Mouse (Mus musculus): ENCODE data around the gene Tomm5.
"Not testable (repeated sequence)": the region's sequence is repeated elsewhere in the genome, so short reads cannot be mapped to it uniquely, and the experiment has no call there.

The Tomm5 gene

DNA sequence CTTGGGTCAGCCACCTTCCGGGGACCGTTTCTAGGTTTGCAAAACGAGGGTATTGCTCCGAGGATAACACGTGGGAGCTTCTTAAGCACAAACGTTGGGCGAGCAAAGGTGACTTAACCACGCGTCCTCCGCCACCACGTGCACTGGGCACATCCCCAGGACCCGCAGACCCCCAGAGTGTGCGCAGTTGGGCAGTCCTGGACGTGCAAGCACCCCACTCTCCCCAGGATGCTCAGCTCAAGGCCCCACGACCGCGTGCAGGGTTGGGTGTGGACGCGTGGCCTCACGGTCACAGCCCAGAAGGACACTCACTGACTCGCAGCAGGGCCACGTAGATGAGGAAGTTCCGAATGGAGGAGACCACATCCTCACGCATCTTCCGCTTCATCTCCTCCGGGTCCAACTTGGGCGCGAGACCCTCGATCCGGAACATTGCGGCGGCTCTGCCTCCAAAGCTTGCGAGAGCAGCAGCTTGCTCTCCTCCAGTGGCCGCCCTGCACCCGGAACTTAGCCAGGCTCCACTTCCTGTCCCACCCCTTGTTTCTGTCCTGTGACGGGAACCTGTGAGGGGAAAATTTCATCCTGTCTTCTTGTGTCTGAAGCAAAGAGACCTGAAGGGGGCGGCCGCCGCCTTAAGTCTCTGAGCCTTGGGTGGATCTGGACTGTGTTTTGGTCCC lies at the start of gene Tomm5:
Tomm5 (minus strand) TSS at position 514 of the 677 bp plus-strand sequence.
- peak; percentile 85 to 86 for DNase-seq (ENCODE audit: low spot score in 2 of 2)

DNA sequence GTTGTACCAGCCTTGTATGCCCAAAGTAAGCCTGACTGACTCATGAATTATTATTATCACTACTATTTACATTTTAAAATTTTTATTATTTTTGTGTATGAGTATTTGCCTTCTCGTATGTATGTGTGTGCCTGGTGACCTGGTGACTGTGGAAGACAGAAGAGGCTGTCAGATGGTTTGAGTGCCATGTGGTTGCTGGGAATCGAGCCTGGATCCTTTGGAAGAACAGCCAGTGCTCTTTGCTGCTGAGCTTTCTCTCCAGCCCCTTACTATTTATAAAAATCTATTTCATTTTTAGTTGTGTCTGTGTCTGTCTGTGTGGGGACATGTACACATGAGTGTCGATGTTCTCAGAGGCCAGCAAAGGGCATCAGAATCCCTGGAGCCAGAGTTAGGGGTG lies 48.5 kb upstream of the Tomm5 start:
- DNase-seq (ENCODE audit: low spot score in 2 of 2), result no peak

DNA sequence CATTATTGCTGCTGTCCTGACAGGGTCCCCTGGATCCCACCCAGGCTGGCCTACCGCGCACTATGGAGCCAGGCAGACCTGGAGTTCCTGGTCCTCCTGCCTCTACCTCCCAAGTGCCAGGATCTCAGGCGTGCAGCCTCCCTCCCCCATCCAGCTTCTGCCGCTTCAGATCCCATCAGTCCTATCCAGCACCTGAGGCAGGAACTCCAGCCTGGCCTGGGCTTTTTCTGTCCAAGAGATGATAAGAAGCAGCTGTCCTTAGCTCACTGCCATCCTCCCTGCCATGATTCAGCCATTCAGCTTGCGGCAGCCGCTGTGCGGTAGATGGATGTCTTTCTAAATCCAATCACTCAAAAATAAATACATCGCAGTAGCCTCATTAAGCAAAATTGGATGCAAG lies 35.1 kb upstream of the Tomm5 start:
- DNase-seq (ENCODE audit: low spot score in 2 of 2), result peak in 1 of 2 experiments; percentile 5

DNA sequence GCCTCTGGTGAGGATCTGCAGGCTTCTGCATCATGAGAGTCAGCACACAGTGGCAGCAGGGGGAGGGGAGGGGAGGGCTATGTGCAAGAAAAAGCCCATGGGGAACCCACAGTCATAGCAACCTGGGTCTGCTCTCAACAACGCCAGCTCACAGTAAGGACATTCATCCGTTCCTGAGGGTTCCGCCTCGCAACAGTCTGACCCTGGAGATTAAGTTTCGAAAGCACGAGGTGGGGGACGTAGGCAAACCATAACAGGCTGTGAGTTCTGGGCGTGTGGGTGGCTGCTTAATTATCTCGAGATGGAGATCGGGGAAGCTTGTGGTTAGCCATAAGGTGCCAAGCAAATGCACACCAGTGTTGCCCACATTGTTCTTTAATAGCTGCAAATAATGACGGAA lies 34.5 kb upstream of the Tomm5 start:
- DNase-seq (ENCODE audit: low spot score in 2 of 2), result no peak

DNA sequence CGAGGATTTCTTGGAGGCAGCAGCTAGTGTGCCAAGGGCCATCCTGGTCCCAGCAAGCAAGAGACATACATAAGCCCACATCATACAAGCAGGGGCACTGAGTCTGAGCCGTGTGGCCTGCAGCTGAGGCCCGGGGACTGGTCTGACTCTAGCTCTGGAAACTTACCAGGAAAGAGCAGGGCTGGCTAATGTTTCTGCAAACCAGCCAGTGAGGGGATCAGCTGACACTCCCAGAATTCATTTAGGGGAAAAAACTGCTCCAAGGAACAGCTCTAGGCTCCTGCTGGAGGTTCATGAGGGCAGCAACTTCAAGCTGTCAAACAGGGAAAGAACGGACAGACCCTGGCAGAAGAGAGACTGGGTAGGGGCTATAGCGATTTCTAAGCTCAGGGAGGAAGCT lies 33.9 kb upstream of the Tomm5 start:
- no peak for DNase-seq (ENCODE audit: low spot score in 2 of 2)

DNA sequence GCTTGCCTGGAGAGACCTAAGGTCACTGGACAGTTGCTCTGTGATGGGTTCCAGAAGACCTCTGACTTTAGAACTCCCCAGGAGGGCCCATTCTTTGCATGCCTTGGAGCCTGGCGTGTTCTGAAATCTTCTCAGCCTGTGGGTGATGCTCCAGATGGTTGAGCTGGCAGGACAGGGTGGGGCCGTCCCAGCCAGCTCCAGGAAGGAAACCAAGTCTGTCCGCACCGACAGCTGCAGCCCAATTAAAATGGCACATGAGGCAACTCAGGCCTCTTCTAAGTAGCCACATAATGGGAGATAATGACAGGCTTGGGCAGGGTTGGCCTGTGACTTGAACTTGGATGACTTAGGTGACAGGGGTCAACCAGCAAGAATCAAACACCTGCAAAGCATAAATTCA lies 29.7 kb upstream of the Tomm5 start:
- no peak for DNase-seq (ENCODE audit: low spot score in 2 of 2)

DNA sequence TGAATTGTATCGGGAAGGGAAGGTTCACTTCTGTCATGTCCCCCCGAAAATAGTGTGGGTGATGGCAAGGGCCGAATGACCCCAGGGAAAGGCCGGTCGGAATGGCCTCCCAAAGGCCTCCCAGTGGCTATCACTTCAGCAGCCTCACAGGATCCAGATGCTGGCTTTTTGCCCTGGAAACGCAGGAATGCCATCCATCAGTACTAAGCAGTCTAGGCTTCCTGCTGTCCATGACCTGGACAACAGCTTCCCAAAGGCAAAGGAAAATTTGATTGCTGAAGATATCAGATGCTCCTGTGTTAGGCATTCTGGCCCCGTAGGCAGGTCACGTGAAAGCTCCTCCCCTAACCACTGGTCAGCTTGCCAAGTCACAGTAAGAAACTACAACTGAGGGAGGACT lies 26.6 kb upstream of the Tomm5 start:
- DNase-seq (ENCODE audit: low spot score in 2 of 2), result no peak

DNA sequence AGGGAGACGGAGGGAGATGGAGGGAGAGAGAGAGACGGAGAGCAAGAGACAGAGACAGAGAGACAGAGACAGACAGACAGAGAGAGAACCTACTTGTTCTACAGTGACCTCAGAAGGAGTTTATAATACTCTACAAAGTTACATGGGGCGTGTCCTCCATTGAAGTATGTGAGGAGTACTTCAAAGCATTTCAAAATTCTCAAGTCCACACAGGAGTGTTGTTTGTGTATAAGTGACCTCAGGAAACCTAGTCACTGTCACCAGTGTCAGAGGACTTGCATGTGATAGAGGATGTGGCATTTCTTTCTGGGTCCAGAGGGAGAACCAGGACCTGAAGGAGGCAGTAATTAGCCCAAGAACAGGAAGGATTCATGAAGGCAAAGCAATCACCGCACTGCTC lies 23.1 kb upstream of the Tomm5 start:
- no peak for DNase-seq (ENCODE audit: low spot score in 2 of 2)

DNA sequence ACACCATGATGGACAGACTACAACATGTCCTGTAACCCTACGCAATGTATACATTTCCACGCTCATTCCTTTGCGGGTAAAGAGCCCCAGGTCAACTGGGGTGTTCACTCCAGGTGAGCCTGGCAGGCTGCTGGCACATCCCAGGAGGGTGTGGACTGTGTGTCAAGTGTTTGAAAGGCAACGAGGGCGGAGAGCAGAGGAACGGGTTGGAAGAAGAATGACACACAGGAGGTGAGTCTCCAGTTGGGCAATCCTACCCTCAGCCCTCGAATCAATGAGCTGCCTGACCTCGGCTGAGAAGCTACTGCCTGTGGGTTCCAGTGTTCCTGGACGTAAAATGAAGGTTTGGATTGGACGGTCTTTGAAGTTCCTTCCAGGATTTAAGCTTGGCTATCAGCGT lies 13.4 kb upstream of the Tomm5 start:
- no peak for DNase-seq (ENCODE audit: low spot score in 2 of 2)

DNA sequence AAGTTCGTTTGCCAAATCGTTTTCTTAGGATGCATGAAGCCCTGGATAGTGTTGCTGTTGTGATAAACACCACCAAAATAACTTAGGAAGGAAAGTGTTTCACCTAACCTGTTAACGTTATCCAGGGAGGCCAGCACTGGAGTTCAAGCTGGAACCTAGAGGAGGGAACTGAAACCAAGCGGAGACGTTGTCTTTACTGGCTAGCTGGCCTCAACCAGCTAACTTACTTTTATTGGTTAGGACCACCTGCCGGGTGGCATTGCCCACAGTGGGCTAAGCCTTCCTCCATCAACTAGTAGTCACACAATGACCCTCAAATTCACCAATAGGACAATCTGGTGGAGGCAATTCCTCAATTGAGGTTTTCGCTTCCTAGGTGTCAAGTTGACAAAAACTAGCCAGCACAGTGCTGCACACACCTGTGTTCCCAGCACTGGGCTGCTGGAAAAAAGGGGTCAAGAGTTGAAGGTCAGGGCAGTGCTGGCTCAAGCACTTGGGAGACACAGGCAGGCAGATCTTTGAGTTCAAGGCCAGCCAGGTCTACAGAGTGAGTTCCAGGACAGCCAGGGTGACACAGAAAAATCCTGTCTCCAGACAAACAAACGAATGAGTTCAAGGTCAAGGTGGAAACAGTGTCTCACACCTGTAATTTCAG lies 669 bp upstream of the Tomm5 start:
- no peak for DNase-seq (ENCODE audit: low spot score in 2 of 2)

DNA sequence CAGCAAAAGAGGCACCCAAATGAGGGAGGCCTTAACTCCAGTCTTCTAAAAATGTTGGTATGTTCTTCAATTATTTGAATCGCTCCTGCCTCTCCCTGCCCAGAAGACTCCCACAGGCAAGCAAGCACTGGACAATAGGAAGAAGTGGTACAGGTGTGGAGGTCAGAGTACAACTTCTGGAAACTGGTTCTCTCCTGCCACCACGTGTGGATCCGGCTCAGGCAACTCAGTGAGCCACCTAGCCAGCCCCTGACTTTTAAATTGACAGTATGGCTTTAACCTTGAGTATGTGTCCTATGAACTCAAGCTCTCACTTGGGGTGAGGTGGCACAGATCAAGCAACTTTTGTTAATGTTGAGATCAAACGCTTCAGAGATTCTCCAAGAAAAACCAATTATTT lies 848 bp downstream of the Tomm5 start:
- no peak for DNase-seq (ENCODE audit: low spot score in 2 of 2)

DNA sequence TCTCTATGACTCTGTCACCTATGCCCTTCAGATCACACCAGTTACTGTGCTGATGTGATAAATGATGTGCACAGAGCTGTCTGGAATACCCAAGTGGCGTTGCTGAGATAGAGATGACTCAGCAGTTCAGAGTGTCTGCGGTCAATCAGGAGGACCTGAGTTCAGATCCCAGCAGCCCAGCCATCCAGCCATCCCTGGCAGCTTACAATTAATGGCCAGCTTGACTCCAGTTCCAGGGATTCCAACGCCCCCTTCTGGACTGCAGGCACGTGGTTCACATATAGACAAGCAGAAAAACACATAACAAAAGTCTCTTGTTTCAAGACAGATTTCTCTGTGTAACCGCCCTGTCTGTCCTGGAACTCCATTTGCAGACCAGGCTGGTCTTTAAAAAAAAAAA lies 1.5 kb downstream of the Tomm5 start:
- no peak for DNase-seq (ENCODE audit: low spot score in 2 of 2)

DNA sequence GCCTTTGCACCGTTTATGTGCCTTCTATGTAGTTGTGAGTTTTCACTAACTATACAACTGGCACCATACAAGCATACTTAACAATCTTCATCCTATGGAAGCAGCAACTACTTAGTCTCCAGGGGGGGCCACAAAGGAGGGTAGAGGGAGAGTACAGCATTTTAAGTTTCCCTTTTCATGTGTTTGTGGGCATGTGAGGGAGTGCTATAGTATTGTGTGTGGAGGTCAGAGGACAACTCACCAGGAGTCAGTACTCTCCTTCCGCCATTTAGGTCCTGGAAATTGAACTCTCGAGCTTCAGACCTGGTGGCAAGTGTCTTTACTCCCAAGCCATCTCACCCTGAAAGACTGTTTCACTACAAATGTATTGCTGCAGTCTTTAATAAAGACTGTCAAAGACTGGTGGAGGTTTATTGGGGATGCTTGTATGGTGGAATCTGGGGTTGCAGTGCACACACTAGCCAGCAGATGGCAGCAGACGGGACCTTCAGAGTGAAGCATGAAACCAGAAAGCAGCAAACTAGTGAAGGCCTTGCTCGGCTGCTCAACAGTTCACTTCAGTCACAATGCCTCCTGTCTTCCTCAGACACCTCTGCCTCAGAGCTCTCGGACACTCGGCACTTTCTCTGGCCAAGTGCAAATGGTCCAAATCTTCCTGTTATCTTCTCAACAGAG lies 10.6 kb downstream of the Tomm5 start:
- peak; percentile 34 to 68 for DNase-seq (ENCODE audit: low spot score in 2 of 2)

DNA sequence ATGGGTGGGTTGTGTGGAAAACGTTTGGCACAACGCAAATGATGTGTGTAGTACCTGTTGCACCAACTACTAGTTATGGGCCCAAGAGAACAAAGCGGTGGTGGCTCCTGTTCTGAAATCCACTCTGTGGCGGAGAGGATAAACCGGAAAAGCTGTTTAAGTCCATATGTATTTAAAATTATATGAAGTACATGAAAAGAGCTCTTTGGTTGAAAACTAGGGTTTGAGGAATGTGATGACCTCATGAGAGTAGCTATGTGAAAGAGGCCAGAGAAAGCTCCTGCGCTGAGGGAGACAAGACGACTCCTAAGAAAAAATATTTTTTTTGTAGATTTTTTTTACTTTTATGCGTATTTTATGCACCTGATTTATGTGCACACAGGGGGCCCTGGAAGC lies 23.0 kb downstream of the Tomm5 start:
- DNase-seq (ENCODE audit: low spot score in 2 of 2), result no peak

DNA sequence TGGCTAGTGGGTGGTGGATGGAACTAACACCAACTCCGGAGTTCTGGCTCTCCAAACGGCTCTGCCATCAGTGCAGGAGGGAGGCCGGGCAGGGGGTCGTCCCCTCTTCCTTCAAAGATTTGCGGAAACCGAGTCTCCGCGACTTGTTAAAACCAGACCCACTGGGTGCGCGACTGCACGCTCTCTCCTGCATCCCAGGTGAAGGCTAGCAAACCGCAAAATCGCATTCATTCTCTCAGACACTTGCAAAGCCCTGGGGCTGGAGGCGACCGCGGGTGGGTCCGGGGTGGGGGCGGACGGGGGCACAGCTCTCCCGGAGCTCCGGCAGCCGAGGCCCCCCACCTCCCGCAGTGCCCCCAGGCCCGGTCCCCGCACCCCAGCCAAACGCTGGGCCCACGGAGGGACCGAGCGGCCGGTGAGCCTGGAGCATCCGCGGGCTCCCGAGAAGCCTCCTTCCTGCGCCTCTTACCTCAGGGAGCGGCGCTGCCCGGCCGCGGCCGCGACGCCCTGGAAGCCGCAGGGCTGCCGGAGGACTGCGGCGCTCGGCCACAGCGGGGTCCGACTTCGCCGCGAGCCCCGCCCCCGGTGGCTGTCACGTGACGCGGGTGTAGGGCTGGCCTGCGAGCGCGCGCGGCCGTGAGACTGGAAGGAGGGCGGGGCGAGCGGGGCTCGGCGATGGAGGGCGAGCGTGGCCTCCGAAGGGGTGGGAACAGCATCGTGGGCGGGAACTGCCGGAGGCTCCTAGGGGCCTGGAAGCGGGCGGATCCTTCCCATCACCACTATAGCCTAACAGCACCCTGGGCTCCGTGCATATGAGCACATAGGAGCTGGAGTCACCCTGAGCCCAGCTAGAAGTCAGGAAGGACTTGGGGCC lies 23.7 kb downstream of the Tomm5 start, which contains the start of gene Fbxo10:
Fbxo10 (minus strand) TSS at position 584 of the 874 bp plus-strand sequence.
- peak; percentile 70 to 85 for DNase-seq (ENCODE audit: low spot score in 2 of 2)

DNA sequence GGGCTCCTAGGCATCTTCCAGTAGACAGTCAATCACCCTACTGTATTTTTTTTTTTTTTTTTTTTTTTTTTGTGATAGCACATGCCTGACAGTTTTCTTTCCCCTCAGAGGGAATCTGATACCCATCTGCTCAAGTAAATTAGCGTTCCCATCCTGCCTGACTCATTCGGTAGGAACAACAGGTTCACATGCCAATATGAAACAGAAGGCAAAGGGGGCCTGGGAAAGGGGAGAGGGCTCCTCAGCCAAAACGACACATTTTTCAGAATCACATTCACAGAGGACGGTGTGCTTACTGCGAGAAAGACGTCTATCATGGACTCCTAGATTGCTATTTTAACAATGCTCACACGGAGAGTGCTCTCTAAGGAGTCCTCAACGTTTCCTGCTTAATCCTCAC lies 24.4 kb downstream of the Tomm5 start:
- no peak for DNase-seq (ENCODE audit: low spot score in 2 of 2)

DNA sequence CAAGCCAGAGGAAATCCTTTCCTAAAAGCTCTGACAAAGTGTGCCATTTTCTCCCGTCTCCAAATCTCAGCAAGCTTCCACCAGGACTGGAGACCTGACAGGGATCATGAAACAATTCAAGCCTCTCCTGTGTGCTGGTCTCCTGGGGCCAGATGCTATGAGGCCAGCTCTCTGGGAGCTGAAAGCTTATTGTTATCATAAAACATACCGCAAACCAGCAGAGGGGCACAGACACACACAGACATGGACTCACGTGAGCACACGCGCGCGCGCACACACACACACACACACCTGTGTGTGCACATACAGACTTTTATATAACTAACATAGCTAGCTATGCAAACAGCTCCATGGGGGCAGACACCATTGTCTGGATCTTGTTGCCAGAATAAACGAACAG lies 25.0 kb downstream of the Tomm5 start:
- no peak for DNase-seq (ENCODE audit: low spot score in 2 of 2)

DNA sequence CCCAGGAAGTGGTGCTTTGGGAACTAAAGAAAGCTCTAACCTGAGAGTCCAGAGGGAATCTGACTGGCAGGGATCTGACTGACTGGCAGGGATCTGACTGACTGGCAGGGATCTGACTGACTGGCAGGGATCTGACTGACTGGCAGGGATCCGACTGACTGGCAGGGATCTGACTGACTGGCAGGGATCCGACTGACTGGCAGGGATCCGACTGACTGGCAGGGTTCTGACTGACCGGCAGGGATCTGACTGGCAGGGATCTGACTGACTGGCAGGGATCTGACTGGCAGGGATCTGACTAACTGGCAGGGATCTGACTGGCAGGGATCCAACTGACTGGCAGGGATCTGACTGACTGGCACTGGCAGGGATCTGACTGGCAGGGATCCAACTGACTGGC lies 26.9 kb downstream of the Tomm5 start:
- DNase-seq (ENCODE audit: low spot score in 2 of 2), result not testable (repeated sequence)

DNA sequence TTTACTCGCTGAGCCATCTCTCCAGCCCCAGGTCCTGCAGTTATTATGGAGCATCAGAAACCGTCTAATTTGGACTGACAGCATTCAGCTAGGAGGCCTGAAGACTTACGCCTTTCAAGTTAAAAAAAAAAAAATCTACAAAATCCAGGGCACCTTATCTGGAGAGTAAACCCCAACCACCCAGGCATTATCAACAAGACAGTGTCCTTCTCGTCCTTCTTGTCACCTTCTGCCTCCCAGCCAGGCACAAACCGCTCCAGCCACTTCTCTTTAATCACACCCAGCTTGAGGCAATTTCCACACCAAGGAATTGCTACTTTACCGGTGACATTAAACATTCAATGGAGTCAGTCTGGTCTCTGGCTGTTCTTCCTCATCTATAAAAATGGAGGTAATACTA lies 34.4 kb downstream of the Tomm5 start:
- no peak for DNase-seq (ENCODE audit: low spot score in 2 of 2)

DNA sequence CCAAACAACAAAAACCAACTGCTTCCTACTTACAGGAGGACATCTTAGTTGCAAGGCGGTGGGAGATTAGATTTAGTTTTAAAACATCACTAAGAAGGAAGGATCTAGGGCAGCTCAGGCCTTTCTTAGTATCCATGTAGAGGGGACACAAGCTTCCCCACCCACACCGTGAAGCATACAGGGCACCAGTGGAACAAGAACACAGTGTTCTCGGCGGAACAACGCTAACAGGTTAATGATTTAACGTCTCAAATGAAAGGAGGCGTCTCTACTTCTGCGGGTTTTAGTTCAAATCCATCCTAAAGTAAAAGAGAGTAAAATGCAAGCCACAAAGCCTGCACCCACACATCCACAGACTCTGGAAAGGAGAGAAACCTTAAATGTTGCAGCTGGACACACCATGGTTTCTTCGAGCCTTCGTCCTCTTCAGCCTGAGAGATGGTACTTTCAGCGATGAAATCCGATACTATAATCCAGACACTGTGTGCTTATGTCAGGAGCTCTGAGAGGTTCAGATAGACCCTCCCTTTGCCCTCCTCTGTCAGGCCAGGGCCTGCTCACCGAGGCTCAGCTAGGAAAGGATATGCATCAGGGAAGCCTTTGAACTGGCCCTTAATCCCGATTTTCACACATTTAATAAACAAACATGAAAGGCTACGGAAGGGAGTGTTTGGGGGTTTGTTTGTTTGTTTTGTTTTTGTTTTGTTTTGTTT lies 35.5 kb downstream of the Tomm5 start:
- no peak for DNase-seq (ENCODE audit: low spot score in 2 of 2)

DNA sequence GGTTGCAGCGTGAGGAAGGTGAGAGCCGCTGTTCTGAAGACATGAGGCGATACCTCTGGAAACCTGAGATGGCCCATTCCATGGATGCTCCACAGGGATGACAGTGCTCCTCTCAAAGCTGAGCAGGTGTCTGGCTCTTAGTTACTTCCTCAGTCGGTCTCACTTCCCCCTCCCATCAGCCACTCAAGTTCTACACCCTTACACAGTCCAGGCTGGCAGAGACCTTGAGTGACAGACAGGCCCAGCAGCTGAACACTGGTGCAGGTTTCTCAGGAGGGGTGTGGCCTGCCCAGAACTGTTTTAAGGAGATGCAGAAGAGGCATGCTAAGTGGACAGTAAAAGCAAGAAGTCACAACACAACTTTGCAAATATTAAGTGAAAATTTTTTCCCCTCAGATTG lies 40.2 kb downstream of the Tomm5 start:
- DNase-seq (ENCODE audit: low spot score in 2 of 2), result no peak
